Mouse (Mus musculus): Measurements from ENCODE around the gene Elp1. TPM values are rescaled to one million over a fixed set of nuclear protein-coding genes. Genes with fewer than 3 reads are reported as not detected.

Elp1 gene
- polyA plus RNA-seq, 1 experiment from 2014 or later, result 85.0 TPM

GRCm38 (mm10) chr4:56725839-56726238 is 76.3 kb downstream of the Elp1 start:
- no peaks in the 10 kb centered on the region for H3K4me1 ChIP-seq
- ATAC-seq (ENCODE audit: insufficient number of reproducible peaks, insufficient read depth, low FRiP score, low TSS enrichment), result no peak
- H3K27me3 ChIP-seq, result no peaks in the 10 kb centered on the region
- H3K4me3 ChIP-seq, result no peak overlapping the region
- no peak overlapping the region for H3K4me2 ChIP-seq (replicated peaks)
- no peak overlapping the region for H3K9ac ChIP-seq
- no peaks in the 10 kb centered on the region for H3K36me3 ChIP-seq
- H3K9me3 ChIP-seq, result no peaks in the 10 kb centered on the region
- WGBS, result 52% methylated on average over 8 of the region's 8 CpGs
- H3K27ac ChIP-seq, result no peak overlapping the region

DNA sequence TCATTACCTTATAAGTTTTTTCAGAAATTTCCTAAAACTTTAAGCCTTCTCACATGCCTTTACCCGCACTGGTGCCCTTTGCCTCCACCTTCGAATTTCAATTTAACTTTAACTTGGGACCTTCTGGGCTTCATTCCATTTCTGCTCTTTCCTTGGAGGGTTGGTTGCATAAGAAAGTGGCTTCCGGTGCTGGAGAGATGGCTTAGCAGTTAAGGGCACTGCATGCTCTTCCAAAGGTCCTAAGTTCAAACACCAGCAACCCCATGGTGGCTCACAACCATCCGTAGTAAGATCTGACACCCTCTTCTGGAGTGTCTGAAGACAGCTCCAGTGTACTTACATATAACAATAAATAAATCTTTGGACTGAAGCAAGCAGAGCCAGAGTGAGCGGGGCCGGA is 78.9 kb downstream of the Elp1 start:
- no peak overlapping the region for H3K27ac ChIP-seq

DNA sequence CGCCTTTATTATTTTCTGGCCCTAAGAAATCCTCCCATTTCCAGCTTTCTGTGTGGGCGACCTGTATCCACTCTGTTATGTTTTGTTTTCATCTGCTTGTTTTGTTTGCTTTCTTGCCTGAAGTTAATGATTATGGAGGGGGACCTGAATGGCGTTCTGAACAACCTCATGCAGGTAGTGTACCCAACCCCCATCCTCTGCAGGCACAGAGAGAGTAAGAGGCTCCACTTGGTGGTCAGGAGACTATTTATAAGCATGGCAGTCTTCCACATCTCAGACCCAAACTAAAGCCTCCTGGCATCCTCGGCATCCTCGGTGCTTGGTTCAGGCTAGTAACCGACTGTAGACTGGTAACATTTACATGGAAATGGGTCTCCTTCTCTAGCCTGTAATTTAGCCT is 79.8 kb downstream of the Elp1 start:
- no peak for ATAC-seq (ENCODE audit: insufficient number of reproducible peaks, insufficient read depth, low FRiP score, low TSS enrichment)

More for the DNA sequence above, 78.9 kb downstream of the Elp1 start:
- ATAC-seq (ENCODE audit: insufficient number of reproducible peaks, insufficient read depth, low FRiP score, low TSS enrichment), result no peak
- H3K4me3 ChIP-seq, result no peak overlapping the region
- no peak overlapping the region for H3K4me2 ChIP-seq (replicated peaks)
- H3K4me1 ChIP-seq, result 0 out of 2 replicates have a peak, but pooled peaks cover 4% of the 10 kb centered on the region
- H3K27me3 ChIP-seq, result no peaks in the 10 kb centered on the region
- no peaks in the 10 kb centered on the region for H3K9me3 ChIP-seq
- H3K36me3 ChIP-seq, result no peaks in the 10 kb centered on the region
- H3K9ac ChIP-seq, result no peak overlapping the region
- 89% methylated on average over 6 of the region's 6 CpGs for WGBS

GRCm38 (mm10) chr4:56721469-56721868 is 80.7 kb downstream of the Elp1 start:
- H3K9ac ChIP-seq, result no peak overlapping the region
- H3K4me1 ChIP-seq, result 0 out of 2 replicates have a peak, but pooled peaks cover 4% of the 10 kb centered on the region
- no peaks in the 10 kb centered on the region for H3K9me3 ChIP-seq
- H3K36me3 ChIP-seq, result no peaks in the 10 kb centered on the region
- 30% methylated on average over 3 of the region's 3 CpGs for WGBS
- H3K27me3 ChIP-seq, result no peaks in the 10 kb centered on the region
- H3K27ac ChIP-seq, result no peak overlapping the region
- ATAC-seq (ENCODE audit: insufficient number of reproducible peaks, insufficient read depth, low FRiP score, low TSS enrichment), result no peak
- no peak overlapping the region for H3K4me2 ChIP-seq (replicated peaks)
- H3K4me3 ChIP-seq, result no peak overlapping the region

More for the DNA sequence above, 79.8 kb downstream of the Elp1 start:
- H3K27ac ChIP-seq, result no peak overlapping the region
- H3K36me3 ChIP-seq, result no peaks in the 10 kb centered on the region
- WGBS, result 67% methylated on average over 6 of the region's 6 CpGs
- 0 out of 2 replicates have a peak, but pooled peaks cover 4% of the 10 kb centered on the region for H3K4me1 ChIP-seq
- H3K4me2 ChIP-seq (replicated peaks), result no peak overlapping the region
- no peaks in the 10 kb centered on the region for H3K27me3 ChIP-seq
- H3K9me3 ChIP-seq, result no peaks in the 10 kb centered on the region
- H3K4me3 ChIP-seq, result no peak overlapping the region
- no peak overlapping the region for H3K9ac ChIP-seq

DNA sequence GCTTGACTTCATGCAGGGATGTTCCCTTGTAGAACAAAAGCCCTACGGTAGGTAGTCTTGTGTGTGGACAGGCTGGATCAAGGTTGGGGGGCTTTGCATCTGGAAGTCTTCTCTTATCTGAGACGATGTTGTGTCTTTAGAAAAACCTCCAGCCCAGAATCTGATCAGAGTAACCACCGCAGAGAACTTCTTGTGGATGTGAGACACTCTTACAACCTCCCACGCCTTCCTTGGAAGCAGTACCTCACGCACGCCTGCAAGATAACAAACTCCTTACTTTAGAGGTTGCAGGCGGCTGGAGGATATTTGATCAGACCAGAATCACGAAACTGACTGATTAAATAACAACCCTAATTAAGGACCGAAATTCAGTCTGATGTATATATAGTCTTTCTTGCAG is 81.7 kb downstream of the Elp1 start:
- Histone ChIP-seq H3K4me2 (replicated peaks) (no peak overlapping the region), H3K36me3 (no peaks in the 10 kb centered on the region), H3K4me1 (0 out of 2 replicates have a peak, but pooled peaks cover 4% of the 10 kb centered on the region), H3K9me3 (no peaks in the 10 kb centered on the region), H3K27me3 (no peaks in the 10 kb centered on the region), H3K27ac (no peak overlapping the region), H3K4me3 (no peak overlapping the region), H3K9ac (no peak overlapping the region)
- WGBS, result 71% methylated on average over 9 of the region's 9 CpGs
- no peak for ATAC-seq (ENCODE audit: insufficient number of reproducible peaks, insufficient read depth, low FRiP score, low TSS enrichment)

GRCm38 (mm10) chr4:56719456-56719855 is 82.7 kb downstream of the Elp1 start:
- H3K4me1 ChIP-seq, result 0 out of 2 replicates have a peak, but pooled peaks cover 4% of the 10 kb centered on the region
- 64% methylated on average over 9 of the region's 9 CpGs for WGBS
- no peak for ATAC-seq (ENCODE audit: insufficient number of reproducible peaks, insufficient read depth, low FRiP score, low TSS enrichment)
- no peaks in the 10 kb centered on the region for H3K36me3 ChIP-seq
- no peak overlapping the region for H3K4me2 ChIP-seq (replicated peaks)
- no peaks in the 10 kb centered on the region for H3K9me3 ChIP-seq
- no peak overlapping the region for H3K4me3 ChIP-seq
- no peak overlapping the region for H3K9ac ChIP-seq
- no peaks in the 10 kb centered on the region for H3K27me3 ChIP-seq
- no peak overlapping the region for H3K27ac ChIP-seq

GRCm38 (mm10) chr4:56718573-56719442 is 83.3 kb downstream of the Elp1 start:
- 56% methylated on average over 12 of the region's 12 CpGs for WGBS
- Histone ChIP-seq H3K36me3 (no peaks in the 10 kb centered on the region), H3K27ac (no peak overlapping the region), H3K9ac (no peak overlapping the region), H3K4me1 (0 out of 2 replicates have a peak, but pooled peaks cover 4% of the 10 kb centered on the region), H3K4me3 (no peak overlapping the region), H3K27me3 (no peaks in the 10 kb centered on the region), H3K4me2 (replicated peaks) (no peak overlapping the region), H3K9me3 (no peaks in the 10 kb centered on the region)
- ATAC-seq (ENCODE audit: insufficient number of reproducible peaks, insufficient read depth, low FRiP score, low TSS enrichment), result no peak

- no peaks in the 10 kb centered on the region for H3K36me3 ChIP-seq
- H3K27ac ChIP-seq, result no peak overlapping the region
- no peak overlapping the region for H3K4me3 ChIP-seq
- ATAC-seq (ENCODE audit: insufficient number of reproducible peaks, insufficient read depth, low FRiP score, low TSS enrichment), result no peak
- no peaks in the 10 kb centered on the region for H3K9me3 ChIP-seq
- WGBS, result 90% methylated on average over 3 of the region's 3 CpGs
- no peak overlapping the region for H3K9ac ChIP-seq
- 0 out of 2 replicates have a peak, but pooled peaks cover 4% of the 10 kb centered on the region for H3K4me1 ChIP-seq
- H3K4me2 ChIP-seq (replicated peaks), result no peak overlapping the region
- no peaks in the 10 kb centered on the region for H3K27me3 ChIP-seq
These were observed 84.2 kb downstream of the Elp1 start for GRCm38 (mm10) chr4:56717932-56718331.

- 64% methylated on average over 5 of the region's 5 CpGs for WGBS
- no peak for ATAC-seq (ENCODE audit: insufficient number of reproducible peaks, insufficient read depth, low FRiP score, low TSS enrichment)
- no peak overlapping the region for H3K4me2 ChIP-seq (replicated peaks)
- no peaks in the 10 kb centered on the region for H3K9me3 ChIP-seq
- H3K4me3 ChIP-seq, result no peak overlapping the region
- H3K9ac ChIP-seq, result no peak overlapping the region
- no peaks in the 10 kb centered on the region for H3K27me3 ChIP-seq
- 0 out of 2 replicates have a peak, but pooled peaks cover 4% of the 10 kb centered on the region for H3K4me1 ChIP-seq
- no peaks in the 10 kb centered on the region for H3K36me3 ChIP-seq
- no peak overlapping the region for H3K27ac ChIP-seq
These were observed 85.3 kb downstream of the Elp1 start for GRCm38 (mm10) chr4:56716801-56717200.

DNA sequence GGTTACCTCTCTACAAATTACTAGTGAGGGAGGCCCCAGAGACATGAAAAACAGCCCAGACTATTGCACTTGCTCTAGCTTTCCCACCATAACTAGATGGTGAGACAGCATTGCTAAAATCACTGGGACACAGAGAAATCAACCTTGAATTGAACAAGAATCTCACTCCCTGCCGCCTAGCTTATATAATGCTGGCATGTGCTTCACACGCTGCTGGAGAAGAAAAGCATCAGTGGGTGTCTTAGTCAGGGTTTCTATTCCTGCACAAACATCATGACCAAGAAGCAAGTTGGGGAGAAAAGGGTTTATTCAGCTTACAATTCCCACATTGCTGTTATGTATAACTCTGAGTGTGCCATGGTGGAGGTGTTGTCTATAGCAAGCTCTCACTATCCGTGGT is 89.0 kb downstream of the Elp1 start:
- ATAC-seq (ENCODE audit: insufficient number of reproducible peaks, insufficient read depth, low FRiP score, low TSS enrichment), result no peak
- no peak overlapping the region for H3K27ac ChIP-seq
- H3K9me3 ChIP-seq, result no peaks in the 10 kb centered on the region
- no peaks in the 10 kb centered on the region for H3K27me3 ChIP-seq
- 88% methylated on average over 3 of the region's 3 CpGs for WGBS
- H3K9ac ChIP-seq, result no peak overlapping the region
- no peaks in the 10 kb centered on the region for H3K36me3 ChIP-seq
- H3K4me2 ChIP-seq (replicated peaks), result no peak overlapping the region
- H3K4me1 ChIP-seq, result peaks cover 9% of the 10 kb centered on the region
- no peak overlapping the region for H3K4me3 ChIP-seq

- no peaks in the 10 kb centered on the region for H3K27me3 ChIP-seq
- H3K36me3 ChIP-seq, result no peaks in the 10 kb centered on the region
- no peaks in the 10 kb centered on the region for H3K4me1 ChIP-seq
- H3K9me3 ChIP-seq, result no peaks in the 10 kb centered on the region
- WGBS, result 5% methylated on average over 10 of the region's 10 CpGs
- no peak overlapping the region for H3K27ac ChIP-seq
- no peak overlapping the region for H3K4me3 ChIP-seq
- H3K9ac ChIP-seq, result no peak overlapping the region
- no peak for ATAC-seq (ENCODE audit: insufficient number of reproducible peaks, insufficient read depth, low FRiP score, low TSS enrichment)
- H3K4me2 ChIP-seq (replicated peaks), result peak overlapping the region; percentile 30; the same call in 1 of the 2 replicates
These were observed 99.9 kb downstream of the Elp1 start for GRCm38 (mm10) chr4:56702234-56702633.
